Mouse (Mus musculus): ENCODE measurements at regions not wholly inside any gene's neighbourhood (a gene's known extent, or its start where the extent isn't known, plus 50 kb on each side); places are given as distances from the start of the nearest gene placed in this dataset.

DNA sequence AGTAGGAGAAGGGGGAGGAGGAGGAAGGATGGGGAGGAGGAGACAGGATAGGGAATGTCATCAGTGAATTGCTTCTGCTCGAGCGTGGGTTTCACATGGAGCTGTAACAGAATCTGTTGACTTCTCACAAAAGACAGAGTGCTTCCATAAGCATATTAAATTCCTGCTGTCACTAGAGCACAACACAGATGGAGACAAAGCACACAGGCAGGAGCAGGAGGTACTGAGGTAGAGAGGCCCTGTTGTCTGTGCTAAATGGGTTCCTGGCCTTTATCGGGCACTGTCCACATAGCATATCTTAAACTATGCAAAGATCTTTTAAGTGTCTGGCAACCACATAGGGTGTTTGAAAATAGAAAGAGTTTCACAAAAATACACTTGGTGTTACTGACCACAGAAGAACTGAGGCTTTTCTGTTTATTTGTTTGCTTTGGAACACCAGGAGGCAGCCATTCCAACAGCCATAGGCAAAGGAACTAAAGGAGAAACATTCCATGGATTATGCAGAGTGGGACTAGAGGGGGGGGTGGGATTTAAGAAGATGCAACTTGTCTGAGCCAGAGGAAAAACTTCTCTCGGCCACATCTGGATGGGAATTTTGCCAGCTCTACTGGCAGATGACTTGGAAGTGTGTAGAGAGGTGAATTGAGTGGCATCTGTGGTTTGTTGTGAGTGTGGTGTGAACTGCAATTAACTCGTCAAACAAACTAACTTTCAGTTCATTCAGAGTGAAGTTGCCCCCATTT is 139.4 kb upstream of the Tmc3 start:
- TF ChIP-seq CTCF (IDR thresholded peaks at IDR 0.05; ENCODE audit: control insufficient read depth, insufficient read depth, insufficient read length) = no peak
- no peak for TF ChIP-seq MYOG (IDR thresholded peaks at IDR 0.05; ENCODE audit: control insufficient read depth, extremely low read depth, insufficient read length)
- TF ChIP-seq CEBPB (IDR thresholded peaks at IDR 0.05; ENCODE audit: low read depth) = no peak
- TF ChIP-seq MAX (IDR thresholded peaks at IDR 0.05) = no peak
- no peak for TF ChIP-seq MYOD1 (IDR thresholded peaks at IDR 0.05; ENCODE audit: control insufficient read depth, insufficient read length, low read depth)
- TF ChIP-seq USF1 (IDR thresholded peaks at IDR 0.05; ENCODE audit: low read depth) = no peak

Measured in C2C12 (cell line).